Mouse (Mus musculus) liver, embryonic 13.5 days (tissue): Measurements from ENCODE around the gene Slc25a33. TPM values are rescaled to one million over a fixed set of nuclear protein-coding genes. Genes with fewer than 3 reads are reported as not detected.
A peak's percentile ranks its signal among the peaks of the same experiment; 100 is the strongest.

ENCODE experiments used
- ATAC-seq: fragments of 200-750 bp; cut with Nextera tagmentation; 2 replicates; pipeline ENCODE4 v1.8.0; 2017; ENCODE audit warnings: low read depth, mild to moderate bottlenecking, moderate number of reproducible peaks, moderate library complexity
- DNase-seq: peaks from one replicate; pipeline ENCODE4 v3.0.0; 2022
- H3K27ac ChIP-seq: fragments of 300-500 bp; sonication (generic); 2 replicates; pipeline ENCODE4 v1.5.1; 2015; ENCODE audit warnings: moderate library complexity, mild to moderate bottlenecking, inconsistent platforms
- H3K27me3 ChIP-seq: fragments of 300-500 bp; sonication (generic); 2 replicates; pipeline ENCODE4 v1.6.1; 2015; ENCODE audit warnings: mild to moderate bottlenecking, inconsistent platforms
- H3K36me3 ChIP-seq: fragments of 300-500 bp; sonication (generic); 2 replicates; pipeline ENCODE4 v1.6.1; 2015; ENCODE audit warnings: mild to moderate bottlenecking, inconsistent platforms
- H3K4me1 ChIP-seq: fragments of 300-500 bp; sonication (generic); replicated peaks from 2 replicates; pipeline ENCODE4 v1.6.1; 2015; ENCODE audit warnings: inconsistent platforms
- H3K4me2 ChIP-seq: fragments of 300-500 bp; sonication (generic); 2 replicates; pipeline ENCODE4 v1.6.1; 2015; ENCODE audit warnings: inconsistent platforms, mild to moderate bottlenecking, moderate library complexity
- H3K4me3 ChIP-seq: fragments of 300-500 bp; sonication (generic); replicated peaks from 2 replicates; pipeline ENCODE4 v1.5.1; 2015; ENCODE audit warnings: mild to moderate bottlenecking, inconsistent platforms
- H3K9ac ChIP-seq: fragments of 300-500 bp; sonication (generic); 2 replicates; pipeline ENCODE4 v1.6.1; 2015; ENCODE audit warnings: mild to moderate bottlenecking, inconsistent platforms
- H3K9me3 ChIP-seq: fragments of 300-500 bp; sonication (generic); replicated peaks from 2 replicates; pipeline ENCODE4 v1.6.1; 2016; ENCODE audit warnings: inconsistent platforms
- WGBS: fragments of 180-500 bp; shearing (Covaris S2); methylation state at CpG from one replicate; pipeline ENCODE4 v1.1.7; 2015; ENCODE audit not compliant: insufficient replicate concordance; 5-methylcytosine and 5-hydroxymethylcytosine counted together
- polyA plus RNA-seq: library from polyadenylated mRNA; unstranded; fragments of >200 nt; fragmentation: Nextera tagmentation; extraction: Ambion mirVana; gene quantifications from 2 replicates; pipeline ENCODE4 v1.2.1, GENCODE M21; 2015

Slc25a33 gene
- polyA plus RNA-seq, 1 experiment from 2014 or later, result 14.1 TPM

DNA sequence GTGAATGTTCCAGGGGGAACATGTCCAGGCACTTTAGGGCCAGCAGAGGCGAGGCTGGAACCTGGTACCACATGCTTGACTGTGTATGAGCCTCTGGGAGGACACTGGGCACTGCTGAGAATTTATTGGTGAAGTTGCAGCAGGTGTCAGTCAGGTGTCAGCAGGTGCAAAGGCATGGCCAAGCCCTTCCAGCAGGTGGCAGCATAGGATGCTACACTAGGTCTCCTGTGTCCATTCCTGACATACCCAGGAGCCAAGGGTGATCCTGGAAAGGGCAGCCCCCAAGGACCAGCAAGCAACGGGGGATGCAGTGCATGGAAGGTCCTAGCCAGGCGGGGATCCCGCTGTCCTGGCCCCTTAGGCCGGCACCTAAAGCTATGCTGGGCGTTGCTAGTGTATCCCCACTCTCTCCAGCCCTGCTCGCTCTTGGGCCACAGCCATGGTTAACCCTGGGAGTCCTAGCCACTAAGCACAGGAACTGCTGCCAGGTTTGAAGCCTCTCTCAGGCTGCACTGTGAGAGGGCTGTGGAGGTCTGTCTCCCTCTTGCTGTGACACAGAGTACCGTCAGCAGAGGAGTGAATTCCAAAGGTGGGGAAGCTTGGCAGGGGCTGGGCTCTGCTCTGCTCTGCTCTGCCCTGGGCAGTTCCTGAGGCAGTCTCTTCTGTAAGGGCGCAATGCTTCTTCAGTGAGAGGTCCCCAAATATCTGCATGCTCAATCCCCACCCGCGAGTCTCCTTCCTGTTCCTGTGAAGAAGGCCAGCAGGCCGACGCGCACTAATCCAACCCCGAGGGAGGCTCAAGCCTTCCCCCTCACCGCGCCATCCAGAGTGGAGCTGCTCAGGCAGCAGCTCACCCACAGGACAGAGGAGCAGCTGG is 50.0 kb downstream of the Slc25a33 start:
- H3K4me3 ChIP-seq, result no peak overlapping the region
- DNase-seq, result no peak
- H3K36me3 ChIP-seq, result peaks cover 88% of the 10 kb centered on the region
- H3K4me2 ChIP-seq, result no peak overlapping the region
- 72% methylated on average over 17 of the region's 17 CpGs for WGBS
- H3K27me3 ChIP-seq, result no peaks in the 10 kb centered on the region
- ATAC-seq, result peak; percentile 22; the same call in 1 of the 2 replicates
- H3K9me3 ChIP-seq, result no peaks in the 10 kb centered on the region
- no peak overlapping the region for H3K27ac ChIP-seq
- H3K9ac ChIP-seq, result no peak overlapping the region
- peaks cover 5% of the 10 kb centered on the region; the same call in 1 of the 2 replicates for H3K4me1 ChIP-seq

DNA sequence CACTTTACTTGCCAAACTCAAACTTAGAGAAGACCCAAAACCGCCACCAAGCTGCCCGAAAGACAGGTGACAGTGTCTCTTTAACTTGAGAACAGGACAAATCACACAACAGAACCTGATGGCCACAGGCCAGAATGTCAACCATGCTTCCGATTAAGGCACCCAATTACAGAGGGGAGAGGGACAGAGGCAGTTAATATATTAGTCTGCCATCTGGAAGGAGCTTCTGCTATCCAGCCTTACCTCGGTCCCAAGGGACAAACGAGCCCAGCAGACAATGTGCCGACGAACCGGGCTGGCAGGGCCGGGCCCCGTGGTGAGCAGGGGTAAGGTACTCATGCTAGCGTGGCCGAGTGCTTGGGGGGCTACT is 51.1 kb downstream of the Slc25a33 start:
- Histone ChIP-seq H3K27me3 (no peaks in the 10 kb centered on the region), H3K27ac (no peak overlapping the region), H3K4me1 (peaks cover 5% of the 10 kb centered on the region; the same call in 1 of the 2 replicates), H3K9me3 (no peaks in the 10 kb centered on the region), H3K4me3 (no peak overlapping the region), H3K36me3 (peaks cover 90% of the 10 kb centered on the region), H3K9ac (no peak overlapping the region), H3K4me2 (no peak overlapping the region)
- no peak for DNase-seq
- 88% methylated on average over 12 of the region's 12 CpGs for WGBS
- ATAC-seq, result no peak

DNA sequence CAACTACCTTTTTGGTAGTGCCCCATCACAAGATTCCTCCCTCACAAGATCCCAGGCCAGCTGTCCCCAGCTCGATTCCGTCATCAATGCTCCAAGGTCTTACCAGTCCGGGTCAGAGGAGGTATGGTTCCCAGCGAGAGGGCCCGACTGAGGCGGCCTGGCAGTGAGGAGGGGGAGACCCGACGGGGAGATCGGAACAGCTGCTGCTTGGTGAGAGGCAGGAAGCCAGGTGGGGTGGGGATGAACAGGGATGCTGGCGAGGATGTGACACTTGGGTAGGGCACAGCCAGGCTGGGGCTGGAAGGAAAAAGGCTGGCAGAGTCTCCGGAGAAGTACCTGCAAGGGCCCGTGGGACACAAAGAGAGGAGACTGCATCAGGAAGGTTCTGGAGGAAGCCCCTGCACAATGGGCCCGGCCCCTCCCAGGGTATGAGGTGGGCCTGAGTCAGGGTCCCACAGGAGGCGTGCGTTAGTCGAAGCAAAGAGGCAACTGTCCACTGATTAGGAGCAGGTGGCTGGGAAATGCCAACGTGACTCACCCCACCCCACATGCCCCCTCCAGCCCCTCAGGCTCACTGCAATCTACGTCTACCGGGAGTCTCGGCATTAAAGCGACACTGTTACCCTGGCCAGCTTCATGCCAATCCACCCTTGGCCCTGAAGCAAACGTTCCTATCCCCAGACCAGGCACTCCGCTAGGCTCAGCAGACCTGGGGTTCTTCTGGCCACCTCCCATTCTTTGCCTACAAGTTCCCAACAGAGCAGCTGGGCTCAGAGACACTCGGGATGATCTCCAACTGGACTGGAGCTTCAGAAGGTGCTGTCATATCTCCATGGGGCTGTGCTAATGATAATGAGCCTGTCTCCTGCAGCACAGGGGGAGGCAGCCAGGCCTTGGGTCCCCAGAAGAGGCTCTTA is 51.7 kb downstream of the Slc25a33 start:
- no peak overlapping the region for H3K4me3 ChIP-seq
- WGBS, result 81% methylated on average over 24 of the region's 24 CpGs
- no peak overlapping the region for H3K4me2 ChIP-seq
- no peaks in the 10 kb centered on the region for H3K9me3 ChIP-seq
- no peak overlapping the region for H3K27ac ChIP-seq
- peaks cover 90% of the 10 kb centered on the region for H3K36me3 ChIP-seq
- ATAC-seq (no peak), DNase-seq (no peak)
- no peak overlapping the region for H3K9ac ChIP-seq
- H3K4me1 ChIP-seq, result peaks cover 5% of the 10 kb centered on the region; the same call in 1 of the 2 replicates
- H3K27me3 ChIP-seq, result no peaks in the 10 kb centered on the region

DNA sequence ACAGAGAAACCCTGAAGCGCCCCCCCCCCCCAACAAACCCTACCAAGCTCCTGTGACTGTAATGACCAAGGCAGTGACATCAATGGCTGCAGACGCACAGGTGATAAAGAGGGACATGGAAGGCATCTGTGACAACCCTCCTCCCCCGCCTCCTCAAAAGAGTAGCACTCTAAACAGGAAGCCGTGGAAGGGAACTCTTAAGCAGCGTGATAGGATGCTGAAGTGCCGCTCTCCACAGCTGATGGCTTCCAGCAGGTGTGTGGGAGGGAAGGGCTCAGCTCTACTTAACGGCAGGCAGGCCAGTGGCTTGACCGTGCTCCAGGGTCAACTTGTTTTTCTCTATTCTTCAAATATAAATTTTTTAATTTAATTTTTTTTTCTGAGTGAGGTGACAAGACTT is 52.9 kb downstream of the Slc25a33 start:
- Histone ChIP-seq H3K27me3 (no peaks in the 10 kb centered on the region), H3K4me1 (peaks cover 5% of the 10 kb centered on the region; the same call in 1 of the 2 replicates), H3K9ac (no peak overlapping the region), H3K4me2 (no peak overlapping the region), H3K9me3 (no peaks in the 10 kb centered on the region), H3K4me3 (no peak overlapping the region), H3K36me3 (peaks cover 90% of the 10 kb centered on the region), H3K27ac (no peak overlapping the region)
- ATAC-seq (no peak), DNase-seq (no peak)
- WGBS, result 78% methylated on average over 8 of the region's 8 CpGs

DNA sequence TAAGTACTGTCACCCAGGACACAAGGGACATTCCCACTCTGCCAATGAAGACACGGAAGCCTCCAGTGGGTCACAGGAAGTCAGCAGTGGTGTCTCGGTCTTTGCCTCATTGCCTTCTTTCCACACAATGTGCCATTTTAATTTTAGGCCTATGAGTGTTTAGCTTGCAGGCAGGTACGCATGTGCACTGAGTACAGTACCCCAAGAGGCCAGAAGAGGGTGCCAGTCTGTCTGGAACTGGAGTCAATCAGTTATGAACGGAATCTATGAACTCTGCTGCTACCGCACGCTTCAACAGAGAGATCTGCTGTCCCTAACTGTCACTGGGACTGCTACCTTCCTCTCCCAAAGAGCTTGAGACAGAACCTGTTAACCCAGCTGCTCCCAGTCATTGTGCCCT is 54.4 kb downstream of the Slc25a33 start:
- WGBS, result 73% methylated on average over 6 of the region's 6 CpGs
- Histone ChIP-seq H3K27ac (no peak overlapping the region), H3K27me3 (no peaks in the 10 kb centered on the region), H3K4me1 (no peaks in the 10 kb centered on the region), H3K4me2 (no peak overlapping the region), H3K9ac (no peak overlapping the region), H3K4me3 (no peak overlapping the region), H3K36me3 (peaks cover 92% of the 10 kb centered on the region), H3K9me3 (no peaks in the 10 kb centered on the region)
- DNase-seq (no peak), ATAC-seq (no peak)

DNA sequence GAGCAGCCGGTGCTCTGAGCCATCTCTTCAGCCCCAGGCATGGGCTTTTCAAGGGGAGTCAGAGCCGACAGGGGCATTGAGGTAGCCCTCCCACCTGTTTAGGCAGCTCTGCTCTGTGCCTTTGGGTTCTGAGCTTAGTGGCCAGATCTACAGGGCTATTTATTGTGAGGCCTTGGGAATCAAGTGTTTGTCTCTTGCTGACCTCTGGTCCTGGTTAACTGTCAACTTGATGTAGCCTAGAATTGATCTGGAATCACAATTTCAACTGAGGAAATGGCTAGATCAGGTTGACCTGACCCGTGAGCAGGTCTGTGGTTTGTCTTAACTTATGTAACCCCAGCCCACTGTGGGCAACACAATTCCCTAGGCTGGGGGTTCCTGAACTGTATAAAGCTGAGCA is 59.5 kb downstream of the Slc25a33 start:
- Histone ChIP-seq H3K9ac (no peak overlapping the region), H3K4me1 (peaks cover 2% of the 10 kb centered on the region; the same call in 1 of the 2 replicates), H3K36me3 (peaks cover 49% of the 10 kb centered on the region), H3K27ac (no peak overlapping the region), H3K4me2 (no peak overlapping the region), H3K27me3 (no peaks in the 10 kb centered on the region), H3K9me3 (no peaks in the 10 kb centered on the region), H3K4me3 (no peak overlapping the region)
- 67% methylated on average over 3 of the region's 3 CpGs for WGBS
- no peak for ATAC-seq
- DNase-seq, result no peak

DNA sequence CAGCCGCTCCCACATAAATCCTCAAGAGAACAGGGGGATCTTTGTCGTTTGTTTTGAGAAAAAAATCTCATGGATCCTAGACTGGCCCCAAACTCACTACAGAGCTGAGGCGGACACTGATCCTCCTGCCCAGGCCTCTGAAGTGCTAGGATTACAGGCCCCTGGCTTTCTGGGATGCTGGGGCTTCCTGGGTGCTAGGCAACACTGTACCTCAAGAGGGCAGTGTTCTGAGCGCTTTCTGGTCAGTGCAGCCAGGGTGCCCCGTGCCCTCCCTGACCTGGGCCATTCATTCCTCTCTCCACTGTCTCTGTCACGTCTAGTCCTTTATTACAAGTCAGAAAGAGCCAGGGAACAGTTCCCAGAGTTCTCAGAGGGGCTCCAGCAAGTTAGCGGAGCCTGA is 62.1 kb downstream of the Slc25a33 start:
- Histone ChIP-seq H3K4me1 (peaks cover 2% of the 10 kb centered on the region; the same call in 1 of the 2 replicates), H3K4me2 (no peak overlapping the region), H3K27ac (no peak overlapping the region), H3K9me3 (no peaks in the 10 kb centered on the region), H3K27me3 (no peaks in the 10 kb centered on the region), H3K9ac (no peak overlapping the region), H3K4me3 (no peak overlapping the region), H3K36me3 (peaks cover 23% of the 10 kb centered on the region)
- ATAC-seq (no peak; the same call in 1 of the 2 replicates), DNase-seq (no peak)
- 26% methylated on average over 7 of the region's 7 CpGs for WGBS

DNA sequence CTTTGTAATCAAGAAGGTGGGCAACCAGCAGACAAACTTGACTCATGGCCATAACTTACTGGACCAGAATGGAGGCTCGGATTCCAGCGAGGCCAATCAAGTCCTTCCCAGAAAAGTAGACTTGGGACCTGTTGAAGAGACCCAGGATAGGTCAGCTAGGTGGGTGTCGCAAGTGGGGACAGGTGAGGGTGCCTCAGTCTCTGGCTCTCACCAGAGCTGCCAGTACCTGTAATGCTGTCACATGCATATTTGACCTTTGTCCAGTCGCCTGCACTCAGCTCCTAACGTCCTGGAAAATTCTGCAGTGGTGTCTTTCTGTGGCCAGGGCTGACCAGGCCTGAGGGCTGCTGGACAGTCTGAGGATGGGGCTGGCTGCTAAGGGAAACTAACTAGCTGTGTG is 62.6 kb downstream of the Slc25a33 start:
- H3K4me2 ChIP-seq, result no peak overlapping the region
- no peaks in the 10 kb centered on the region for H3K9me3 ChIP-seq
- no peak overlapping the region for H3K4me3 ChIP-seq
- DNase-seq (no peak), ATAC-seq (no peak)
- WGBS, result 76% methylated on average over 5 of the region's 5 CpGs
- H3K27me3 ChIP-seq, result no peaks in the 10 kb centered on the region
- H3K4me1 ChIP-seq, result peaks cover 2% of the 10 kb centered on the region; the same call in 1 of the 2 replicates
- H3K9ac ChIP-seq, result no peak overlapping the region
- no peak overlapping the region for H3K27ac ChIP-seq
- peaks cover 18% of the 10 kb centered on the region for H3K36me3 ChIP-seq

DNA sequence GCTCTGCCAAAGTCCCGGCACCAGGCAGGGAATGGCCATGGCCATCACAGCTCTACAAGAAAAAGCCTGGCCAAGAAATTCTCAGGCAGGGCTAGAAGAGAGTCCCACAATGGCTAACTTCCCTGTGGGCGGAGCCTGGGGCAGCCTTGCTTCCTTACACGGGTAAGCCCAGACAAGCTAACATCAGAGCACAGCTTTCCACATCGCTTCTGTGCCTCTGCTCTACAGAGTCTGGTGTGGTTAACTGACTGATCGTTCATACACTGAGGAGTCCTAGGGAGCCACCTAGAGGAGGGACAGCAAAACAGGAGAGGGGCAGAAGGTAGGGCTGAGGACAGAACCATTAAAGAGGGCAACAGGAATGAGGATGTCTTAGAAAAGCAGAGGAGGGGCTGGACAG is 63.6 kb downstream of the Slc25a33 start:
- peak; percentile 32 for DNase-seq
- Histone ChIP-seq H3K27ac (no peak overlapping the region), H3K4me3 (no peak overlapping the region), H3K9ac (no peak overlapping the region), H3K9me3 (no peaks in the 10 kb centered on the region), H3K4me1 (peaks cover 2% of the 10 kb centered on the region; the same call in 1 of the 2 replicates), H3K27me3 (no peaks in the 10 kb centered on the region), H3K4me2 (no peak overlapping the region), H3K36me3 (peaks cover 9% of the 10 kb centered on the region)
- WGBS, result 17% methylated on average over 5 of the region's 5 CpGs
- ATAC-seq, result peak; percentile 81

DNA sequence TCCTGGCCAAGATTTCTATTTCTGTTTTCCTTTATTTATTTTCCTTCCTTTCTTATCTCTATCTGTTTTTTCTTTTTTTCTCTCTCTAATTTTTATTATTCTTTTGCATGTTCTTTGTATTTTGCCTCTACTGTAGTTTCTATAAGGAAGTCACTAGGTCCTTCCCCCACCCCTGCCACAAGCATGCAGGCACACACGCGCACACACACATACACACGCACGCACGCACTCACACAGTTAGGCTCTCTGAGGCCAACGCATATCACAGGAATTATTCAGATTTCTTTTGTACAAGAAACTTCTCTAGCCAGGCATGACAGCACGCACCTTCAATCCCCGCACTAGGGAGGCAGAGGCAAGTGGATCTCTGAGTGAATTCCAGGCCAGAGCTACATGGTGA is 68.1 kb downstream of the Slc25a33 start:
- Histone ChIP-seq H3K4me2 (no peak overlapping the region), H3K9me3 (no peaks in the 10 kb centered on the region), H3K27ac (no peak overlapping the region), H3K36me3 (no peaks in the 10 kb centered on the region), H3K4me1 (peaks cover 22% of the 10 kb centered on the region), H3K4me3 (no peak overlapping the region), H3K27me3 (no peaks in the 10 kb centered on the region), H3K9ac (no peak overlapping the region)
- ATAC-seq (no peak), DNase-seq (no peak)
- 74% methylated on average over 8 of the region's 8 CpGs for WGBS

DNA sequence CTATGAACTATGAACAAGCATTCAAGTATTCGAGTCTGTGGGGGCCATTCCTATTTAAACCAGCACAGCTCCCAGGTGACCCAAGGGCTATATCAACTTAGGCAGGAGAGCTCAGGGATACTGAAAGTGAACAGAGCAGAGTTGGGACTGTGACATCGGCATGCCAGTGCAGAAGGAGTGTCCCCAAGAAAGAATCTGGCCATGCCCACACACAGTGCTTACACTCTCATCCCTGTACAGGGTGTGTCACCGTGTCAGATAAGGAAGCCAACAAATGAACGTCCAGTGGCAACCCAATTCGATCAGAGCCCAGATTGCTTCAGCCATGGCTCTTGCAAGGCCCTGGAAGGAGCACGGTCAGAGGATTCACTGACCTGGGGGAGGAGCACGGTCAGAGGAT is 68.8 kb downstream of the Slc25a33 start:
- no peak overlapping the region for H3K9ac ChIP-seq
- H3K27ac ChIP-seq, result no peak overlapping the region
- ATAC-seq (no peak), DNase-seq (no peak)
- H3K27me3 ChIP-seq, result no peaks in the 10 kb centered on the region; the same call in 1 of the 2 replicates
- H3K4me1 ChIP-seq, result peaks cover 22% of the 10 kb centered on the region
- no peak overlapping the region for H3K4me2 ChIP-seq
- no peaks in the 10 kb centered on the region for H3K9me3 ChIP-seq
- no peak overlapping the region for H3K4me3 ChIP-seq
- 34% methylated on average over 7 of the region's 7 CpGs for WGBS
- H3K36me3 ChIP-seq, result no peaks in the 10 kb centered on the region
